Mouse (Mus musculus): ENCODE measurements around the gene Vamp2. TPM values are rescaled to one million over a fixed set of nuclear protein-coding genes. Genes with fewer than 3 reads are reported as not detected.

Gene Vamp2
- total RNA-seq, 2 experiments from 2014 or later: 988 to 1,016 TPM

DNA sequence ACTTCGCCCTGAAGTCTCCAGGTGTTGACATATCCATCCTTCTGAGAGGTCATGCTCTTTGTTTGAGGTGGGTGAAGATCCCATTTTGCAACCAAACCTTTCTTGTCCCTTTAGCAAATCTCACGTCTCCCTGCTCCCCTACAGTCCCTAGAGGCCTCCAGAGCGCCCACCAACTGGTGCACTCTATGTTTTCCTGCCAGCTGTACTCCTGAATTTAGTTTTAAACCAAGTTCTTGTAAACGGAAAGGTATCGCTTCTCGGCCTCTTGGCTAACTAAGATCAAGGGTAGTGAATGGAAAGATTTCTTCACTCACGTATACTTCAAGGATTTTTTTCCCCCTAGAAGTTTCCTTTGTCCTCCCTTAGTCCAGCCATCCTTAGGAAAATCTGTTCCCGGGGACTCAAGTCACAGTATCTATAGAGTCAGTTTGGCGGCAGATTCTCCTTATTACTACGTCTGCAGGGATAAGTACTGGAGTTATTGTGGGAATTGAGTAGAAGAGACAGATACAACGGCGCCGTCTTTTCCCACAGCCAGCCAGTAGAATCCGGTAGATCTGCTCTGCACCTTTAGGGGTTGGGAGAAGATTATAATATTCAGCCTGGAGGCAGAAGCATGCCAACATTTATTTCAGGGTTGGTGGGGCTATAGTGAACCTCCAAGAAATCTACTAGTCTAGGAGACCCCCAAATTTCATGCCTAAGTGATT is 31.3 kb downstream of the Vamp2 start:
- Histone ChIP-seq H3K27ac (no peak overlapping the region), H3K4me3 (no peak overlapping the region)
- TF ChIP-seq CTCF (conservative IDR thresholded peaks at IDR 0.05): no peak
- no peak for DNase-seq (ENCODE audit: low spot score in 2 of 2)

GRCm38 (mm10) chr11:69120221-69121000 is 32.1 kb downstream of the Vamp2 start, which contains the start of gene Hes7:
Gene Hes7 (plus strand): TSS chr11:69120404.
- Histone ChIP-seq H3K27ac (peak within 1 kb of the TSS; percentile 95), H3K4me3 (peak within 1 kb of the TSS; percentile 72)
- no peak for DNase-seq (ENCODE audit: low spot score in 2 of 2)
- TF ChIP-seq CTCF (conservative IDR thresholded peaks at IDR 0.05): no peak

DNA sequence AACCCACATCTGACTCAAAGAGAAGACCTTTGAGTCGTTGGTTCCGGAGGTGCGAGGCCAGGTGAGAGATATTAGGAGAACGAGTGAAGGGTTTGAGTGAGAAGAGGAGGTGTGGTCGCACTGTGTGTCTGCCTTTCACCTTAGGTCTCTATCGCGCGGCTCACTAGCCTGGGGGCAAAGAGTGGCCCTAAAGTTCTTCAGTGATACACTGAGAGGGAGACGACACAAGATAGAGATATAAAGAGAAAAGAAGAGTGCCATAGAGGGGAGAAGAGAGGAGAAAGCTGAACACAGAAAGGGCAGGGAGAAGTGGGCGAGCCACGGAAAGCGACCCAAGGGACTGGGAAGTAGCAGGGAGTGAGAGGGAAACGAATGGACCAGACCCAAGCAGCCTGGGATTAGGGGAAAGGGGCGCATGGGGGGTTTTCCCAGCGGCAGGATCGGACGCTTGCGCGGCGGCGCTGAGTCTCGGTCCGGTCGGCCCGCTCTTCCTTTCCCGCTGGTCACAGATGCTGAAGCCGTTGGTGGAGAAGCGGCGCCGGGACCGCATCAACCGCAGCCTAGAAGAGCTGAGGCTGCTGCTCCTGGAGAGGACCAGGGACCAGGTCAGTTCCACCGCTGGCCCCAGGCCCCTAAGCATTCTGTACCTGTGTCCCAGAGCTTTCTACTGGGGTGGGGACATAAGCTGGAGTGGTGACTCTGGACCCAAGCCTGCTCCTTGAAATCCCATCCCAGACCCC is 32.9 kb downstream of the Vamp2 start:
- Histone ChIP-seq H3K4me3 (peak overlapping the region; percentile 72), H3K27ac (peak overlapping the region; percentile 95)
- no peak for DNase-seq (ENCODE audit: low spot score in 2 of 2)
- TF ChIP-seq CTCF (conservative IDR thresholded peaks at IDR 0.05): no peak

- TF ChIP-seq CTCF (conservative IDR thresholded peaks at IDR 0.05): no peak
- Histone ChIP-seq H3K4me3 (peak overlapping the region; percentile 72), H3K27ac (peak overlapping the region; percentile 95)
- no peak for DNase-seq (ENCODE audit: low spot score in 2 of 2)
Measured at GRCm38 (mm10) chr11:69121741-69122335, 33.5 kb downstream of the Vamp2 start.

GRCm38 (mm10) chr11:69122336-69122951 is 34.2 kb downstream of the Vamp2 start, which contains the start of gene 9130213A22Rik:
Gene 9130213A22Rik (minus strand): TSS chr11:69122589.
- peak; percentile 84 to 89 for DNase-seq (ENCODE audit: low spot score in 2 of 2)
- Histone ChIP-seq H3K27ac (peak within 1 kb of the TSS; percentile 95), H3K4me3 (peak within 1 kb of the TSS; percentile 72)
- TF ChIP-seq CTCF (conservative IDR thresholded peaks at IDR 0.05): peak; percentile 82

DNA sequence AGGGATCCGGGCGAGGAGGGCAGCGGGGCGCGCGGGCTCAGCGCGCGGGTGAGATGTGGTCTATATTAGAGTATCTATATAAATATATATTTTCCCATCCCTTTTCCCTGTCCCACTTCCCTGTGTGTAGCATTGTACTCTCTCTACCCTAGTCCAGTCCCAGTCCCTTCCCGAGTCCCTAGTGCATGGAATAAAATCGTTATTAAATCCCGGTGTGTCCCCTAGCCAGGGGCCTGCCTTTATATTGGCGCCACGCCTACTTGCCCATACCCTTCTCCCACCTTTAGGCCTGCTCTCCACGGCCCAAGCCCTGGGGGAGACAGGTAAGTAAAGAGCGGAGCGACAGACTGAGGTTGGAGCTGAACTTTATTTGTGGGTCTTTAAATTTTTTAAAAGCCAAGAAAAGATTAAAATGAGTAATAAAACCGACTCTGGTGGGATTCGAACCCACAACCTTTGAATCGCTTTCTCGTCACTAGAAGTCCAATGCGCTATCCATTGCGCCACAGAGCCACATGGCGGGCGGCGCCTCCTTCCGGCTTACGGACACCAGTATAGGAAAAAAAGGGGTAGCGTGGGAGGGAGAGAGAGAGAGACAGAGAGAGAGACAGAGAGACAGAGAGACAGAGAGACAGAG is 34.9 kb downstream of the Vamp2 start:
- Histone ChIP-seq H3K27ac (peak overlapping the region; percentile 95), H3K4me3 (peak overlapping the region; percentile 72)
- peak; percentile 33 for TF ChIP-seq CTCF (conservative IDR thresholded peaks at IDR 0.05)

DNA sequence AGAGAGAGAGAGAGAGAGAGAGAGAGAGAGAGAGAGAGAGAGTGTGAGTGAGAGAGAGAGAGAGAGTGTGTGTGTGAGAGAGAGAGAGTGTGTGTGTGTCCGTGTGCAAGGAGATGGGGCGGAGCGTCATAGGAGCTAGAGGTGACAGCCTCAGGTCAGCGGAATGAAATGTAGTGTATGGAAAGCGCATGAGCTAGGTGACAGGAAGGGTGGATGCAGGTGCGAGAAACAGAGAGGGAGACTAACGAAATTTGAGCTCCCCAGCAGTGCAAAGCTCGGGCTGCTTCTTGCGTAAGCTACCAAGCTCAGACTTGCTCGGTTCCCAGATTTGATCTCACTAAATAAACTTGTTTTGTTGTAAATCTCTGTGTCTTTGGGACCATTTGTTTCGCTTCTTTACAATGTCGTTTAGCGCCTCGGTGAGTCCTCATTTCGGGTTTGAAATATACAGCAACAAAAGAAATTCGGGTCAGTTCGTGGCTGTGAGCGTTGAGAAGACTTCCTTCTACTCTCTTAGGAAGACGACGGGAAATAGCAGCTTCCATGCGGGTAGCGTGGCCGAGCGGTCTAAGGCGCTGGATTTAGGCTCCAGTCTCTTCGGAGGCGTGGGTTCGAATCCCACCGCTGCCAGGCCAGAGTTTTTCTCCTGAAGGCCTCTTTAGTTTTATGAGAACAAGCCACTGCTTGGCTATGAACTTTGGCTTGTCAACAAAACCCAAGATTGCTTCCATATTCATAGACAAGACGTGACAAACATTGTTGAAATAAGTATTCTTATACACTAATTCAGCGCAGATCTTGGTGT is 35.6 kb downstream of the Vamp2 start:
- TF ChIP-seq CTCF (conservative IDR thresholded peaks at IDR 0.05): no peak
- peak overlapping the region; percentile 72 for H3K4me3 ChIP-seq
- H3K27ac ChIP-seq: peak overlapping the region; percentile 95
- DNase-seq (ENCODE audit: low spot score in 2 of 2): peak; percentile 92 to 93

More for the DNA sequence above, 34.9 kb downstream of the Vamp2 start:
- peak; percentile 93 to 97 for DNase-seq (ENCODE audit: low spot score in 2 of 2)

GRCm38 (mm10) chr11:69124498-69124847 is 36.2 kb downstream of the Vamp2 start:
- DNase-seq (ENCODE audit: low spot score in 2 of 2): peak in 1 of 2 experiments; percentile 66
- no peak for TF ChIP-seq CTCF (conservative IDR thresholded peaks at IDR 0.05)
- Histone ChIP-seq H3K4me3 (peak overlapping the region; percentile 72), H3K27ac (peak overlapping the region; percentile 95; the same call in 1 of the 2 replicates)

GRCm38 (mm10) chr11:69125041-69125851 is 37.0 kb downstream of the Vamp2 start:
- Histone ChIP-seq H3K27ac (peak overlapping the region; percentile 90), H3K4me3 (peak overlapping the region; percentile 72)
- DNase-seq (ENCODE audit: low spot score in 2 of 2): peak; percentile 82 to 83
- TF ChIP-seq CTCF (conservative IDR thresholded peaks at IDR 0.05): peak; percentile 84

- Histone ChIP-seq H3K4me3 (peak within 1 kb of the TSS; percentile 72), H3K27ac (peak within 1 kb of the TSS; percentile 90)
- no peak for DNase-seq (ENCODE audit: low spot score in 2 of 2)
- TF ChIP-seq CTCF (conservative IDR thresholded peaks at IDR 0.05): no peak
Measured at GRCm38 (mm10) chr11:69125852-69125918, 37.4 kb downstream of the Vamp2 start, which contains the start of gene Aloxe3. Gene Aloxe3 (plus strand): TSS chr11:69125896.
